Mouse (Mus musculus) cerebellum, postnatal 4 days (tissue): ENCODE data around the gene Lhfpl3.

Experiments
- DNase-seq, 2 experiments: peaks; one replicate each; pipeline ENCODE4 v3.0.0; 2022; ENCODE audit warnings: low spot score in 2 of 2, mixed read lengths in 1 of 2

Lhfpl3 gene

DNA sequence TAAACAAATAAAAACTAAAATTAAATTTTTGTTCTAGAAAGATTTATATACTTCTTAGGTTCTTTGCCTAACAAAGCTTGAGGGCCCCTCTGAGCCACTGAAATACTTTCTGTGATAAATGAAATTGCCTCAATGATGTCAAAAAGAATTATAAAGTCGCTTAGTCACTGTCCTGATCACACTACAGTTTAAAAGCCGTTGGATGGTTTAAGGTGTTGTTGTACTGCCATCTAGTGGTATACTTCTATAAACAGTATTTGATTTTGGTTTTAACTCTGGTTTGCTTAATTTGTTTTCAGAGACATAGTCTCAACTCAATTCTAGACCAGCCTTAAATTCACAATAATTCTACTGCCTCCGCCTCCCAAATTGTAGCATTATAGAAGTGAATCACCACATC is 539.0 kb downstream of the Lhfpl3 start:
- DNase-seq, result no peak

DNA sequence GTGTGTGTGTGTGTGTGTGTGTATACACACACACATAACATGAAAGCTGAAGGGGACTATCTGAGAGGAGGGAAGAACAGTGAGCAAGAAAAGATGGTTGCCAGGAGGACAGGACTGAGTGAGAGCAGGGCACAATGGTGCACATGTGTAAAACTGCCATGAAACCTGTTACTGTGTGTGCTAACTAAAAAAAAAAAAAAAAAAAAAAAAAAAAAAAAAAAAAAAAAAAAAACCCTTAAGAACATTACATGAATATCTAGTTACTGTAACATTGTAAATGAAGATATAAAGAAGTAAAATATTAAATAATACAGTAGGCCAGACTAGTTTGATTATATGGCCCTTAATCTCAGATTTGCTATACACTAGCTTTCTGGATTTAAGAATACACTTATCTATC is 543.3 kb downstream of the Lhfpl3 start:
- no peak for DNase-seq
